Mouse (Mus musculus): ENCODE measurements around the gene Srsf10. TPM values are rescaled to one million over a fixed set of nuclear protein-coding genes. Genes with fewer than 3 reads are reported as not detected.

The Srsf10 gene
- total RNA-seq, 1 experiment, result 178 TPM

DNA sequence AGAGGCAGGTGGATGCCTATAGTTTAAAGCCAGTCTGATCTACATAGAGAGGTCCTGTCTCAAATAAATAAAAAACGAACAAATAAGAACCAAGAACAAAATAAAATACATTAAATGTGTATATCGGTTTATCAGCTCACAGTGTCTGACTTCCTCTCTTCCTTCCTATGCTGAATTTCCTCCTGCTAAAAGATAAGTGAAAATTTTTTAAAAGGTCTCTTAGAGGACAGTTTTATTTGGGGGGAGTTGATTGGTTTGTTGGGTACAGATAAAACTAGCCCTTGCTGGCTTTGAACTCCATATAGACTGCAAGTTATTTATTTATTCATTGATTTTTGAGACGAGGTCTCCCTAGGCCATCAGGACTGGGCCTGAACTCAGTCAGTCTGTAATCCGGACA is 57.9 kb downstream of the Srsf10 start:
- no peak for TF ChIP-seq ZC3H11A (IDR thresholded peaks at IDR 0.05; ENCODE audit: borderline replicate concordance, low read depth, low read length)
- no peak for TF ChIP-seq MAFK (IDR thresholded peaks at IDR 0.05; ENCODE audit: insufficient read depth, low read depth, low read length)
- TF ChIP-seq CHD2 (IDR thresholded peaks at IDR 0.05; ENCODE audit: low read depth, low read length), result no peak
- no peak for TF ChIP-seq HCFC1 (IDR thresholded peaks at IDR 0.05; ENCODE audit: borderline replicate concordance, insufficient read depth, low read length)
- no peak for TF ChIP-seq ZNF384 (IDR thresholded peaks at IDR 0.05; ENCODE audit: low read depth, low read length)
- Histone ChIP-seq H3K9me3 (ENCODE audit: control insufficient read depth, insufficient read depth, low read depth, low read length) (no peaks in the 10 kb centered on the region), H3K27ac (ENCODE audit: insufficient read depth, low read depth, low read length, poor library complexity, severe bottlenecking) (no peak overlapping the region), H3K4me1 (ENCODE audit: control insufficient read depth in 2 of 2, insufficient read depth in 2 of 2, low read length in 2 of 2, poor library complexity in 1 of 2) (no peaks in the 10 kb centered on the region), H3K36me3 (ENCODE audit: control insufficient read depth, insufficient read depth, low read length, poor library complexity, severe bottlenecking) (no peaks in the 10 kb centered on the region), H3K9ac (ENCODE audit: insufficient read depth, low read depth, low read length, poor library complexity, severe bottlenecking) (no peak overlapping the region), H3K4me3 (ENCODE audit: insufficient read depth in 1 of 2, low read depth in 1 of 2, low read length in 2 of 2, poor library complexity in 1 of 2, severe bottlenecking in 1 of 2) (no peak overlapping the region)
- in situ Hi-C loops (cut with MboI; ENCODE audit: low sequenced_read_pairs in 2 of 2, unreplicated experiment in 2 of 2), result no loop called here
- no peak for DNase-seq (ENCODE audit: low read depth, low spot score)

DNA sequence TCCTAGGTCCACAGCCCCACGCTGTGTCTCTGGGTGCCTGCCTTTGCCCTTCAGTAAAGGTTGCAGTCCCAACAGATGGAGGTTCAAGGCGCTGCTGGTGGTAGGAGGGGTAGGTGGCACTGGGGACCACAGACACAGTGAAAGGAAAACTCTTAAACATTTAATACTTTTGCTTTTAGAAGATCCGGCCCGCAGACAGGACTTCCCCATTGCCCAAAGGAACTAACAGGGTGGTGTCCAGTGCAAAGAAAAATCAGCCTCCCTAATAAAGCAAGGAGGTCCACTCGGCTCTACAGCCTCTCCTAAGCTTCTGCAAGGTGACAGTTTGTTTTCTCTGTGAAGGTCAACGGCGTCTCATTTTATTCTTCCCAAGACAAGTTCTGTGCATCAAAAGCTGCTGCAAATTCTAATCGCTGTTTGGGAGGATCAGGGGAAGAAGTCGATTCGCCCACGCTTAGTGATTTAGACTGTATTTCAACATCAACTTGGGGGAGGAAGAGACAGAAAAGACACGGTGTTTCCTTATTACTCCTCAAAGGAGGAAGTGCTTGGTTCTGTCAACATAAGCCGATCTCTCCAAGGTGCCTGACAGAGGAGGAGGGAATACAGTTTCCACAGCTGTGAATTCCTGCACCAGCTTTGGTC is 63.2 kb downstream of the Srsf10 start:
- Histone ChIP-seq H3K4me3 (ENCODE audit: insufficient read depth in 1 of 2, low read depth in 1 of 2, low read length in 2 of 2, poor library complexity in 1 of 2, severe bottlenecking in 1 of 2) (no peak overlapping the region), H3K9ac (ENCODE audit: insufficient read depth, low read depth, low read length, poor library complexity, severe bottlenecking) (no peak overlapping the region)
- DNase-seq (ENCODE audit: low read depth, low spot score), result no peak

DNA sequence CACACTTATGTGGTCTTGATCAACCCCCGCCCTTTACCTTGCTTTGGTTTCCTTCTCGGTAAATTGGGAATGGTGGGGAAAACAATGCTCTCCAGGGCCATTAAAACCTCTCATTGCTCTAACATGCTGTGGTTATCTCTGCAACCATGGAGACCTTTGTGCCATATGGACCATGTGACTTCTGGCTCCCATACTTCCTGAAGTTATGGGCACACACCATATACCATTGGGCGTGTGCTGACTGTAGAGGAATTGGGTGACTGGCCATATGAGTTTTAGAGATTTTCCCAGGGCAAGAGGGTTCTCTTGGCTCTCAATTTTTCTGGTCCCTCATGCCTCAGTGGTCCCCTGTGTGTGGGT is 63.7 kb downstream of the Srsf10 start:
- Histone ChIP-seq H3K9ac (ENCODE audit: insufficient read depth, low read depth, low read length, poor library complexity, severe bottlenecking) (no peak overlapping the region), H3K27ac (ENCODE audit: insufficient read depth, low read depth, low read length, poor library complexity, severe bottlenecking) (no peak overlapping the region), H3K4me1 (ENCODE audit: control insufficient read depth in 2 of 2, insufficient read depth in 2 of 2, low read length in 2 of 2, poor library complexity in 1 of 2) (peaks cover 2 to 3% of the 10 kb centered on the region in 2 experiments; a peak in 2 of 4 replicates), H3K36me3 (ENCODE audit: control insufficient read depth, insufficient read depth, low read length, poor library complexity, severe bottlenecking) (peaks cover 7% of the 10 kb centered on the region; the same call in 1 of the 2 replicates), H3K4me3 (ENCODE audit: insufficient read depth in 1 of 2, low read depth in 1 of 2, low read length in 2 of 2, poor library complexity in 1 of 2, severe bottlenecking in 1 of 2) (no peak overlapping the region), H3K9me3 (ENCODE audit: control insufficient read depth, insufficient read depth, low read depth, low read length) (no peaks in the 10 kb centered on the region)
- in situ Hi-C loops (cut with MboI; ENCODE audit: low sequenced_read_pairs in 2 of 2, unreplicated experiment in 2 of 2), result no loop called here
- no peak for DNase-seq (ENCODE audit: low read depth, low spot score)
- no peak for TF ChIP-seq ZNF384 (IDR thresholded peaks at IDR 0.05; ENCODE audit: low read depth, low read length)
- TF ChIP-seq CHD2 (IDR thresholded peaks at IDR 0.05; ENCODE audit: low read depth, low read length), result no peak
- TF ChIP-seq MAFK (IDR thresholded peaks at IDR 0.05; ENCODE audit: insufficient read depth, low read depth, low read length), result no peak
- TF ChIP-seq HCFC1 (IDR thresholded peaks at IDR 0.05; ENCODE audit: borderline replicate concordance, insufficient read depth, low read length), result no peak

More for the DNA sequence above, 63.2 kb downstream of the Srsf10 start:
- TF ChIP-seq ZC3H11A (IDR thresholded peaks at IDR 0.05; ENCODE audit: borderline replicate concordance, low read depth, low read length) (no peak), CHD2 (IDR thresholded peaks at IDR 0.05; ENCODE audit: low read depth, low read length) (no peak), HCFC1 (IDR thresholded peaks at IDR 0.05; ENCODE audit: borderline replicate concordance, insufficient read depth, low read length) (no peak), MAFK (IDR thresholded peaks at IDR 0.05; ENCODE audit: insufficient read depth, low read depth, low read length) (no peak), ZNF384 (IDR thresholded peaks at IDR 0.05; ENCODE audit: low read depth, low read length) (no peak)
- in situ Hi-C loops (cut with MboI; ENCODE audit: low sequenced_read_pairs in 2 of 2, unreplicated experiment in 2 of 2), result no loop called here
- Histone ChIP-seq H3K4me1 (ENCODE audit: control insufficient read depth in 2 of 2, insufficient read depth in 2 of 2, low read length in 2 of 2, poor library complexity in 1 of 2) (peaks cover 2 to 3% of the 10 kb centered on the region in 2 experiments; a peak in 2 of 4 replicates), H3K9me3 (ENCODE audit: control insufficient read depth, insufficient read depth, low read depth, low read length) (no peaks in the 10 kb centered on the region), H3K36me3 (ENCODE audit: control insufficient read depth, insufficient read depth, low read length, poor library complexity, severe bottlenecking) (peaks cover 5% of the 10 kb centered on the region; the same call in 1 of the 2 replicates), H3K27ac (ENCODE audit: insufficient read depth, low read depth, low read length, poor library complexity, severe bottlenecking) (no peak overlapping the region)

Other genes starting within 250 kb of the Srsf10 start
- gene Ifnlr1, start 169.5 kb upstream of the Srsf10 start, total RNA-seq (2012; rRNA removed), result 3.3 and 6.2 TPM in 2 replicates
- 0.36 and 0.37 TPM in 2 replicates for gene Il22ra1, start 127.6 kb upstream of the Srsf10 start, total RNA-seq (2012; rRNA removed)
- 0.85 and 0.95 TPM in 2 replicates for gene Myom3, start 96.0 kb upstream of the Srsf10 start, total RNA-seq (2012; rRNA removed)
- gene Pnrc2, start 18.1 kb downstream of the Srsf10 start, total RNA-seq (2012; rRNA removed), result 27.6 and 35.4 TPM in 2 replicates
- 0.04 and 0.05 TPM in 2 replicates for gene Cnr2, start 39.6 kb downstream of the Srsf10 start, total RNA-seq (2012; rRNA removed)
- 69.8 and 124 TPM in 2 replicates for gene Fuca1, start 65.0 kb downstream of the Srsf10 start, total RNA-seq (2012; rRNA removed)
- gene Hmgcl, start 90.7 kb downstream of the Srsf10 start, total RNA-seq (2012; rRNA removed), result 15.6 and 17.4 TPM in 2 replicates
- 31.1 and 33.0 TPM in 2 replicates for gene Gale, start 108.0 kb downstream of the Srsf10 start, total RNA-seq (2012; rRNA removed)
- 23.8 and 33.0 TPM in 2 replicates for gene Lypla2, start 116.9 kb downstream of the Srsf10 start, total RNA-seq (2012; rRNA removed)
- 35.3 and 41.6 TPM in 2 replicates for gene Pithd1, start 131.5 kb downstream of the Srsf10 start, total RNA-seq (2012; rRNA removed)
- 14.0 and 21.4 TPM in 2 replicates for gene Eloa, start 166.0 kb downstream of the Srsf10 start, total RNA-seq (2012; rRNA removed)
- 1,283 and 1,442 TPM in 2 replicates for gene Rpl11, start 197.7 kb downstream of the Srsf10 start, total RNA-seq (2012; rRNA removed)

Data from ES-E14 (cell line).